Mouse (Mus musculus): ENCODE results near the gene Slc40a1.

Gene Slc40a1

DNA sequence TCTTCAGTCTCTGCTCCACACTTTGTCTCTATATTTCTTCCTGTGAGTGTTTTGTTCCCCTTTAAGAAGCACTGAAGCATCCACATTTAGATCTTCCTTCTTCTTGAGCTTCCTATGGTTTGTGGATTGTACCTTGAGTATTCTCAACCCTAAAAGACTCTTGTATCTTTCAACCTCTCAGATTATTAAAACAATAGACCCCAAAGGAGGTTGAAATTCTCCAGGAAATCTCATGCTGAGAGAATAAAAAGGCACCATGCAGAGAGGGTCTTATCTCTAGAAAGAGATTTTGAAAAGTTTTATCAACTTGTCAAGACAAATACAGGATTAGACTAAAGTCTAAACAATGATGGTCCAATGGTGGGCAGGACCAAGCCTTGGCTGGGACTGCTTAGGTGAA is 42.9 kb downstream of the Slc40a1 start:
- no peak for DNase-seq (ENCODE audit: low spot score)

- no peak for DNase-seq (ENCODE audit: low spot score)
Measured at GRCm38 (mm10) chr1:45882076-45882475, 44.2 kb downstream of the Slc40a1 start.

GRCm38 (mm10) chr1:45881228-45881832 is 45.0 kb downstream of the Slc40a1 start:
- DNase-seq (ENCODE audit: low spot score), result no peak

- no peak for DNase-seq (ENCODE audit: low spot score)
Measured at GRCm38 (mm10) chr1:45877463-45877862, 48.9 kb downstream of the Slc40a1 start.

DNA sequence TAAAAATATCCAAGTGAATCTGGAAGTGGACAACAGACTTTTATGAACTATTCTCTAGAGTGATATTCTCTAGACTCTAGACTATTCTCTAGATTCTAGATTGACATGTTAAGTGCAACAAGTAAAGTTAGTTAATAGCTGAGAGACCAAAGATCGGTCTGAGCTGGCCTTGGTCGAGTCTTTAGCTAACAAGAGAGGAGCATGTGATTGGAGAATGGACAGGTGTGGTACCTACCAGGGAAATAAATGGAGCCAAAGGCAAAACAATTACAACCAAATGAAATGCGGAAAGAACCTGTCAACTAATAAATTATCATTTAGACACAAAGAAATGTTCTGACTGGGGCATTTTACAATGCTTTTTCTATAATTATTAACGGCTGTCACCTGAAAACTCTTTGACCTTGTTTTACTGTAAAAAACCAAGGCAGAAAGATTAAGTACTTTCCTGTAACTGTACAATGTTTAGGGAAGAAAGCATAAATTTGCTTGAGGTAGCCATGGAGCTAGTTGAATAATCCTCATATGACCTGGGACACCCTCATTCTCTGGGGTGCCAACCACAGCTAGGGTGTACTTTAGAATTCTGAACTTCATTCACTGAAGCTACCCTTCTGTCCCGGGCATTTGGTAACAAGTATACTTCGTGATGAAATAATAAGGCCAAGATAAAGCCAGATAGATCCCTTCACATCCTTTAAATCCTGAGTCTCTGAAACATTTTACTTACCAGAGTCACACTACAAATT is 49.7 kb downstream of the Slc40a1 start:
- DNase-seq (ENCODE audit: low spot score), result no peak

GRCm38 (mm10) chr1:45875640-45876039 is 50.7 kb downstream of the Slc40a1 start:
- DNase-seq (ENCODE audit: low spot score), result peak; percentile 34

DNA sequence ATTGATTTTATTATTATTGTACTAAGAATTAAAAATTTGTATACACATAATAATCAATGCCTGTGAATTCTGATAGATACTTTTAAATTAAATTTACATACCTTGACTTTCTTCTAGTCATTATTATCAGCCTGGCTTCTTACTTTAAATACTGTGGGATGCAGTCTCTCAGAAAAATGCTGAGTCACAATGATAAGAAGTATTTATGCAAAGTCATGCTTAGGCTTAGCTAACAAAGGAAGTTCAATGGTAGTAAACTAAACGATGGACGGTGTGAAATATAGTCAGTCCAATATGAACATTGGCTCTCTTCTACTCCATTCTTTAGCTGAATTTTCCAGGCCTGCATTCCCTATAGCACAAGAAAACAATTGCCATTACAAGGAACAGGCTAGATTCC is 53.1 kb downstream of the Slc40a1 start:
- peak; percentile 78 for DNase-seq (ENCODE audit: low spot score)

GRCm38 (mm10) chr1:45868479-45869137 is 57.7 kb downstream of the Slc40a1 start:
- no peak for DNase-seq (ENCODE audit: low spot score)

GRCm38 (mm10) chr1:45868050-45868449 is 58.3 kb downstream of the Slc40a1 start:
- DNase-seq (ENCODE audit: low spot score), result no peak

- DNase-seq (ENCODE audit: low spot score), result no peak
Measured at GRCm38 (mm10) chr1:45866288-45867018, 59.9 kb downstream of the Slc40a1 start.

- DNase-seq (ENCODE audit: low spot score), result no peak
Measured at GRCm38 (mm10) chr1:45865727-45866126, 60.6 kb downstream of the Slc40a1 start.

GRCm38 (mm10) chr1:45865316-45865715 is 61.0 kb downstream of the Slc40a1 start:
- DNase-seq (ENCODE audit: low spot score), result no peak

GRCm38 (mm10) chr1:45864564-45865014 is 61.7 kb downstream of the Slc40a1 start:
- no peak for DNase-seq (ENCODE audit: low spot score)

DNA sequence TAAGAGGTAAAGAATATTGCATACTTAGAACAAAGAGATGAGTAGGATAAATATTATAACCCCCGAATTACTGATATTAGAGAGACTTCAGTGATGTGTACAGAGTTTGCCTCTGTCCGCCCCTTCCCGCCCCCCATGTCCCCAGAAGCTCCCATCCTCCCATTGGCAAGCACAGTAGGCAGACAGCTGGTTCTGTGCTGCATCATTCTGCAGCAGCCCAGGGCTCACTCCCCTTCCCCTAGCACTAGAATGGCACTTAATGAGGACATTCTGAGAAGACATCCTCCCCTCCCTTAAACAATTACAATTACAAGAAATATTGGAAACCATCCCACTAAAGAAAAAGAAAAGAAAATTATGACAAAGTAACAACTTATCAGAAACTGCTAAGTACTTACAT is 62.7 kb downstream of the Slc40a1 start:
- no peak for DNase-seq (ENCODE audit: low spot score)

DNA sequence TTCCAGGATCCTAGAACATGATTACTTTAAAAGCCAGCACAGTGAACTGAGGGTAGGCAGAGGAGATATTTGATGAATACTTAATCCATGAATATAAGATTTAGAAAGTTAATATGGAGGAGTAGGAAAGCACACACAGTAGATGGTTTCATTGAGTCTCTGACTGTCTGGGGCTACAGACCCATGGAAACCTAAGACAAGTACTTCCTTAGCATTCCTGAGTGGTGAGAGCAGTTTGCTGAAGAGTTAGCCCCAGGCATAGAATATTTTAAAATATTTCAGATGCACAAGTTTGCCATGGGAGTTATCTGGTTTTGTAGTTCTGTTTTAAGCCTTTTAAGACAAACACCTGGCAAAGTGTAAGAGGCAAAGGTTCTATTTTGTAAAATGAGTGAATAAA is 65.2 kb downstream of the Slc40a1 start:
- no peak for DNase-seq (ENCODE audit: low spot score)

GRCm38 (mm10) chr1:45860349-45860748 is 66.0 kb downstream of the Slc40a1 start:
- no peak for DNase-seq (ENCODE audit: low spot score)

Data from c-Kit-positive CD71-positive TER-119-positive erythroid progenitor cells, embryonic 14.5 days (primary cell).